Mouse (Mus musculus): ENCODE measurements around the gene Arl14ep. TPM values are rescaled to one million over a fixed set of nuclear protein-coding genes. Genes with fewer than 3 reads are reported as not detected.

Arl14ep gene
- 21.4 TPM for polyA plus RNA-seq (2017; shearing (Covaris generic))

DNA sequence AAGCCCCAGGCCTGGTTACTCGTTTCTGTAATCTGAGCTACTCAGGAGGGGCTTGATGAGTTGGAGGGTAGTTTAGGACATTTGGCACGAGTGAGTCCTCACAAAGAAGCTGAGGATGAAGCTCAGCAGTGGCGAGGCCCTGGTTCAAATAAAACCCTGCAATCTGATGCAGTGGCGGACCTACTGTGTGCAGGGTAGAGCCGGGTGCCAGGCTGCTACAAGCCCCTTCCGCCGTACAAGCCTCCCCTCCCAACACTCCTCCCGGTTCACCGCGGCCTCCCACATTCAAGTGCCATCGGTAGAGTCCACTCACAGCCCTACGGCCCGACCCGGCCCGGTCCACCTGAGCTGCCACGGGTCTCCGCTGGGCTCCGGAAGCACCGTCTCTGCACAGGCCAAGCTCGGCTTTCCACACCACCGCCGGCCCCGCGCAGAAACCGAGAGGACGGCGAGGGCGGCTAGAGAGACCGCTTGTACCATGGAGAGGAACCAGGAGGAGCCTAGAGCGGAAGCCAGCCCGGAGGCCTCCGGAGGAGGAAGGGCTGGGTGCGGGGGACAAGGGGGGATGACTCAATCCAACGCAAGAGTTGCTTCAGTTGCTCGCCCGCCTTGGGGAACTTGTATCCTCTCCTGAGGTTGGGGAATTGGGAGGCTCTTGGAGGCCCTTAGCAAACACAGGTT lies at the start of gene Arl14ep:
Gene Arl14ep (minus strand): TSS at position 466 of the 681 bp plus-strand sequence.

Other genes starting within 250 kb of the Arl14ep start
- gene Fshb, start 85.2 kb upstream of the Arl14ep start, polyA plus RNA-seq (2017; shearing (Covaris generic)): not detected